Mouse (Mus musculus) layer of hippocampus, postnatal 36 days (tissue): ENCODE results near the gene Gfer. TPM values are rescaled to one million over a fixed set of nuclear protein-coding genes. Genes with fewer than 3 reads are reported as not detected.
A peak's percentile ranks its signal among the peaks of the same experiment; 100 is the strongest.
"Not testable (repeated sequence)": the region's sequence is repeated elsewhere in the genome, so short reads cannot be mapped to it uniquely, and the experiment has no call there.

Experiments used
- DNase-seq, 2 experiments: peaks; one replicate each; pipeline ENCODE4 v3.0.0; 2022
- total RNA-seq, 2 experiments: library from RNA; stranded (reverse); gene quantifications; 2 replicates each; pipeline ENCODE4 v1.2.3; 2021

The Gfer gene
- total RNA-seq, 2 experiments from 2014 or later = 17.0 to 22.7 TPM

- DNase-seq = peak in 1 of 2 experiments; percentile 27
These were observed 8.8 kb downstream of the Gfer start for GRCm38 (mm10) chr17:24687146-24687595.

- DNase-seq = no peak
These were observed 9.4 kb downstream of the Gfer start for GRCm38 (mm10) chr17:24686514-24686913.

GRCm38 (mm10) chr17:24677500-24678080 lies 18.4 kb downstream of the Gfer start:
- DNase-seq = no peak

- no peak for DNase-seq
These were observed 19.1 kb downstream of the Gfer start for GRCm38 (mm10) chr17:24676877-24677276.

- DNase-seq = peak in 1 of 2 experiments; percentile 56
These were observed 19.8 kb downstream of the Gfer start for GRCm38 (mm10) chr17:24676187-24676586.

GRCm38 (mm10) chr17:24674277-24674676 lies 21.7 kb downstream of the Gfer start:
- DNase-seq = peak; percentile 48 to 55

GRCm38 (mm10) chr17:24672141-24672540 lies 23.8 kb downstream of the Gfer start:
- DNase-seq = no peak

- DNase-seq = no peak
These were observed 24.6 kb downstream of the Gfer start for GRCm38 (mm10) chr17:24671346-24671745.

- DNase-seq = no peak
These were observed 25.6 kb downstream of the Gfer start for GRCm38 (mm10) chr17:24670246-24670844.

DNA sequence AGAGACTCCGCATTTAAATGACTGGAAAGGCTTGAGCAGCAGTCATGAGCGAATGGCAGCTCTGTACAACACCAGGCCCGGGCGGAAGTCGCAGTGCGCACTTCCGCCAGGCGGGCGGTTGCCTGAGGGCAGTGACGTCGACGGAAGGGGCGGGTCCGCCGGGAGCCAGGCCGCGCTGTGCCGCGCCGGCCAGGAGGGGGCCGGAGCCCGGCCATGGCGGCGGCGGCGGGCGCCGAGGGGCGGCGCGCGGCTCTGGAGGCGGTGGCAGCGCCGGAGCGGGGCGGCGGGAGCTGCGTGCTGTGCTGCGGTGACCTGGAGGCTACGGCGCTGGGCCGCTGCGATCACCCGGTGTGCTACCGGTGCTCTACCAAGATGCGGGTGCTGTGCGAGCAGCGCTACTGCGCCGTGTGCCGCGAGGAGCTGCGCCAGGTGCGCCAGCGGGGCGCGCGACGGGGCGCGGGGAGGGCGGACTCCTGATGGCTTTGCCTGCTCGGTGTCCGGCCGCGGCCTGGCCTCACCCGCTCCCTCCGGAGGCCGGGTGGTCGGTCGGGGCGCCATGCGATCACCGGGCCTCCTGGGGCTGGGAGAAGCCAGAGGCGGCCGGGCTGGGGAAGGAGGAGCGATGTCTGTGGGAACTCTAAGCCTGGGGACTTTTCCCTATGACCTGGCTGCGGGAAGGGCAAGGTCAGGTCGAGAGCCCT lies 26.3 kb downstream of the Gfer start, which contains the start of gene Zfp598:
Gene Zfp598 (plus strand): TSS at position 143 of the 701 bp plus-strand sequence.
- DNase-seq = peak; percentile 93 to 94

DNA sequence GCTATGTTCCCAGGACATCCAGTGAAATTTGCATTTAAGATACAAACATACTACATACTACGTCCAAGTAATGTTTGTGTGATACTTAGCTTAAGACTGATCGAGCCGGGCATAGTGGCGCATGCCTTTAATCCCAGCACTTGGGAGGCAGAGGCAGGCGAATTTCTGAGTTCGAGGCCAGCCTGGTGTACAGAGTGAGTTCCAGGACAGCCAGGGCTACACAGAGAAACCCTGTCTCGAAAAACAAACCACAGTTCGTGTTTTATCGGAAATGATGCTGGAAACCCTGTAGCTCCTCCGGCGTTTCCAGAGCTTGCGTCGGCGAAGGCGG lies 26.8 kb downstream of the Gfer start:
- DNase-seq = not testable (repeated sequence)

- DNase-seq = no peak
These were observed 28.5 kb downstream of the Gfer start for GRCm38 (mm10) chr17:24667416-24667815.

DNA sequence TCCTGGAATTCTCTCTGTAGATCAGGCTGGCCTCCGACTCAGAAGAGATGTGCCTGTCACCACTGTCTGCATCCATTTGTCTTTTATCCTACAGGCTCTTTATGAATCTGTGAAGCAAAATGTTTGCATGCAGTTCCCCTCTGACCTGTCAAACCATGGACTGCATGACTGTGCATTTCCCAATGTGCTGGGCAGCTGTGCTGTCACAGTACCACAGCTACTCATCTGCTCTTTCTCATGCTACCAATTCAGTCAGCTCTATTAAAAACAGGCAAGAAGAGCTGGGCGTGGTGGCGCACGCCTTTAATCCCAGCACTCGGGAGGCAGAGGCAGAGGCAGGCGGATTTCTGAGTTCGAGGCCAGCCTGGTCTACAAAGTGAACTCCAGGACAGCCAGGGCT lies 28.9 kb downstream of the Gfer start:
- DNase-seq = not testable (repeated sequence)

DNA sequence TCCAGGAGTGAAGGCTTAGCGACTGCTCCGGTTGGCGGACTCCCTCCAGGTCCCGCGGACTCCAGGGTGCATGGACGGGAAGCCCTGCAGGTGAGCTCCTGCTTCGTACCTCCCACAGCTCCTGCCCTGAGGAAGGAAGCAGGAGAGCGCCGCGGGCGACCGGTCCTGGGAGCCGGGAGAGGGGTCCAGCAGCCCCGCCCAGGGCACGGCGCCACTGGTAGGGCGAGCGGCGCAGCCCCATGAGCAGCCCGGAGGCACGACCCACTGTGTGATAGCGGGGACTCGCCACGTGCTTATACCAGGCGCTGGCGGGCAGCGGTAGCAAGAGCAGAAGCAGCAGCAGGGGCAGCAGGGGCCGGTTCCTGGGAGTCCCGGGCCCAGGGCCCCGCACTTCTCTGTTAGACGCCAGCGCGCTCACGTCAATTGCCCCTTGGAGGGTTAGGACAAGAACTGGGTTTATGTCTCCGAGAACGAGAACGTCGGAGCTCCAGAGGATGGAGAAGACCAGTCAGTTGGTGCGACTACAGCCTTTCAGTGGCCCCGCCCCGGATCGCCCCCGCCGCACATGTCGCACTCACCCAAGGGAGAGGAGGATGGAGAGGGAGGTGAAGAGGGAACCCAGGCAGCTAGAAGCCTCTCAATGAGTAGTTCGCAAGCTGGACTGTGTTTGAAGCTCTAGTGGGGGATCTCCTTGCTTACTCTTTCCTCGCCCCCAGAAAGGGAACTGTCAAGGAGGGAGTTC lies 37.8 kb downstream of the Gfer start, which contains the start of gene Npw:
Gene Npw (minus strand): TSS at position 441 of the 742 bp plus-strand sequence.
- DNase-seq = no peak

GRCm38 (mm10) chr17:24654969-24655368 lies 41.0 kb downstream of the Gfer start:
- no peak for DNase-seq

DNA sequence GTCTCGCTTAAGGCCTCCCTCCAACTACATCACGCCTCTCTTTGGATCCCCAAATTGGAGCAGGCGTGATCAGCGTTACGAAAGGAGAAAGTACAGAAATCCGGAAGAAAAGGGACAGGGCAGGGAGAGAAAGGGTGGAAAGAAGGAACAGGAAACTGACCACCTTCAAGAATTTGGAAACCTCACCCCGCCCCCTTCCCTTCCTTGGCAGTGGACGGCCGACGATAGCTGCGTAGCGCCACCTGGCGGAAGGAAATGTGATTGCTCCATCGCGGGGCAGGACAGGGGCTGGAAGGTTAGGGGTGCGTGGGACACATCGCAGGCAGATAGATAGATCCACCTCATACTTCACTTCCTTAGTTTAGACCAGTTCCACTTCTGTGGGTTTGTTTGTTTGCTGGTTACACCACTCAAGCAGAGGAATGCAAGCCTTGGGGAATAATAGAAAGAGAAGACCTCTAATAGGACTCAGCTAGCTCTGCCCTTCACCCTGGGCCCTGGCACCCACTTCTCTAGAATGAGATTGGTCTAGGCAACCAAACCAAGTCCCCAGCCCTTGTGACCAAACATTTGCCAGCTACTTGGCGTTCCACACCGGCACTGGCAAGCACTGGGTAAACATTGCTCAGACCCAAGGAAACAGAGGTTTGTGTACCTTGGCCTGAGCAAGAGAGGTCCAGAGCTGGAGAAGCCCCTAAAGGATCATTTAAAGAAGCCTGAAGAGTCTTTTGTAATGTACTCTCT lies 41.8 kb downstream of the Gfer start:
- DNase-seq = peak; percentile 44 to 61

DNA sequence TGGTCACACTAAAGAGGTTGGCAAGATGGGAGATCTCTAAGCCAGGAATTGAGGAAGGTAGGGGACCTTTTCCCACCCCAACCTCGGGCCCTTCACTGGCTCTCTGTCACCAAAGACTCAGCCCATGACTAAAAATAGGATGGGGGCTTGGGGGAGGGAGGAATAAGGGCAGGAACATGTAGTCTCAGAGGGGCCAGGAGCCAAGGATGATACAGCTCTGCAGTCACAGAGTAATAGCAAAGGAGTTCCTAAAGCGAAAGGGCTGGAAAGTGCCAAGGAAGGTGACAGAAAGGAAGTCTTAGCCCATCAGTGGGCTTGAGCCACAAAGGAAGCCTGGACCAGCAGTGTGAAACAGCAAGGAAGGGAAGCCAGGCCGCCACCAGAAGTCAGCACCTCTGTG lies 44.1 kb downstream of the Gfer start:
- no peak for DNase-seq

GRCm38 (mm10) chr17:24650766-24651165 lies 45.2 kb downstream of the Gfer start:
- DNase-seq = no peak

DNA sequence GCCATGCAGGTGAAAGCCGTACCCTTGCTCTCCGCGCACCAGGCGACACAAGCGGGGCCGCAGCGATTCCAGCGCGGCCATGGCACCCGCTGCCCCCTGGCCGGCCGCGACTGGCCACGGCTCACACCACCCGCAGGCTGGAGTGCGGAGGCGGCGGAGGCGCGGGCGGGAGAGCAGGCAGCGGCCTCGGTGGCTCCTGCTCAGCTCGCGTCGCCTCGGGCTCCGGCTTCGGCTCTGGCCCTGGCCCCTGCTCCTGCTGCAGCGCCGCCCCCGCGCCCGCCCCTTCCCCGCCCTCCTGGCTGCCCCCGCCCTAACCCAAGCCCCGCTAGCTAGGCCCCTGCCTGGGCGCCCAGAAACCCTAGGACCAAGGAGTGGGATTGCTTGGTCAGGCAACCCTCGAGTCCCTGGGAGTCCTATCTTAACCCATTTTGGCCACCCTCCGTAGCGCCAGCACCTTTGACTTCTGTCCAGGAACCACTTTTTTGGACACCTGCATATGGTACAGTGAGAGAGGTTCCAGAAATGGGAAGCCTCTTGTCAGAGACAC lies 45.8 kb downstream of the Gfer start, which contains the start of gene Slc9a3r2:
Gene Slc9a3r2 (minus strand): TSS at position 258 of the 547 bp plus-strand sequence.
- DNase-seq = no peak

GRCm38 (mm10) chr17:24649581-24650069 lies 46.3 kb downstream of the Gfer start:
- DNase-seq = no peak

DNA sequence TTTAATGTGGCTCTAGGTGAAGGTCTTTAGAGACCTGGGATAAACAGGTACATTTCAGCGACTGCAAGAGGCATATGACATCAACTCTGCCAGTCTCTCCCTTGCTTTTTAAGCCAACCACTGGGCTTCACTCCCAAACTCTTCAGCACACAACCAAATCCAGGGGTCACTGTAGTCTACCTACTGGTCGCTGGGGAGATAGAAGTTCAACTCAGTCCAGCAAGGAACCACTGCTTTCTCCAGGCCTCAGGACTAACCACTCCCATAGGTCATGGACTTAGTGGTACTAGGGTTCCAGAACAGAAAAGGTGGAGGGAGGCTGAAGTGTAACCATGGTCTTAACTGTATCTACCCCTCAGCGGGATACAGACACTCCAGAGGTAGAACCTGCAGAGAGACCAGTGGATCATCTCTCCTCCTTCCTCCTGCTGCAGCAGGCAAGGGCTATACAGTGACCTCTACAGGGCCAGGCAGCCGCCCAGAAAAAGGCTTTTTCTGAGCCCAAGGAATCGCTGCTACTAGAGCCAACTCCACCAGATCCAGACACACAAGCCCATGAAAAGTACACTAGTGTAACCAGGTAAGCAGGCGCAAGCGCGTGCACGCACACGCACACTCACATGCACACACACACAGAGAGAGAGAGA lies 47.1 kb downstream of the Gfer start:
- DNase-seq = no peak
